Mouse (Mus musculus) heart, embryonic 16.5 days (tissue): ENCODE results near the gene Cers6. TPM values are rescaled to one million over a fixed set of nuclear protein-coding genes. Genes with fewer than 3 reads are reported as not detected.

ENCODE experiments used
- ATAC-seq: fragments of 200-750 bp; cut with Nextera tagmentation; replicated peaks from 2 replicates; pipeline ENCODE4 v1.8.0; 2017; ENCODE audit warnings: moderate number of reproducible peaks; ENCODE audit not compliant: insufficient read depth, low FRiP score; ENCODE audit errors: extremely low read depth
- H3K27ac ChIP-seq: fragments of 300-500 bp; sonication (generic); 2 replicates; pipeline ENCODE4 v1.5.1; 2014; ENCODE audit warnings: mild to moderate bottlenecking, low read length, control low read depth, moderate library complexity
- H3K27me3 ChIP-seq: fragments of 300-500 bp; sonication (generic); 2 replicates; pipeline ENCODE4 v1.6.1; 2014; ENCODE audit warnings: low read length, mixed read lengths; ENCODE audit not compliant: control insufficient read depth, insufficient read depth
- H3K36me3 ChIP-seq: fragments of 300-500 bp; sonication (generic); 2 replicates; pipeline ENCODE4 v1.6.1; 2014; ENCODE audit not compliant: control insufficient read depth, insufficient read depth
- H3K4me1 ChIP-seq: fragments of 300-500 bp; sonication (generic); 2 replicates; pipeline ENCODE4 v1.6.1; 2014; ENCODE audit warnings: low read length, mixed read lengths; ENCODE audit not compliant: control insufficient read depth, insufficient read depth
- H3K4me2 ChIP-seq: fragments of 300-500 bp; sonication (generic); 2 replicates; pipeline ENCODE4 v1.6.1; 2014; ENCODE audit warnings: low read depth, mild to moderate bottlenecking, control low read depth, low read length
- H3K4me3 ChIP-seq: fragments of 300-500 bp; sonication (generic); 2 replicates; pipeline ENCODE4 v1.5.1; 2014; ENCODE audit warnings: mild to moderate bottlenecking, control low read depth, low read length
- H3K9ac ChIP-seq: fragments of 300-500 bp; sonication (generic); 2 replicates; pipeline ENCODE4 v1.6.1; 2014; ENCODE audit warnings: low read length, control low read depth
- H3K9me3 ChIP-seq: fragments of 300-500 bp; sonication (generic); replicated peaks from 2 replicates; pipeline ENCODE4 v1.6.1; 2016; ENCODE audit warnings: low read length; ENCODE audit not compliant: control insufficient read depth
- WGBS: fragments of 180-500 bp; shearing (Covaris S2); extraction: QIAGEN DNeasy Blood & Tissue Kit; methylation state at CpG from one replicate; pipeline ENCODE4 v1.1.7; 2014; 5-methylcytosine and 5-hydroxymethylcytosine counted together
- polyA plus RNA-seq: library from polyadenylated mRNA; unstranded; fragments of >200 nt; fragmentation: Nextera tagmentation; extraction: Ambion mirVana; gene quantifications from 2 replicates; pipeline ENCODE4 v1.2.1, GENCODE M21; 2015

Cers6 gene
- polyA plus RNA-seq, 1 experiment from 2014 or later, result 22.3 TPM

GRCm38 (mm10) chr2:68860391-68860790 lies 850 bp upstream of the Cers6 start:
- H3K9ac ChIP-seq, result no peak overlapping the region
- ATAC-seq, result no peak
- no peak overlapping the region; the same call in 1 of the 2 replicates for H3K4me3 ChIP-seq
- H3K4me2 ChIP-seq, result peak overlapping the region; percentile 84; the same call in 1 of the 2 replicates
- no peaks in the 10 kb centered on the region for H3K36me3 ChIP-seq
- no peaks in the 10 kb centered on the region for H3K9me3 ChIP-seq
- 66% methylated on average over 2 of the region's 2 CpGs for WGBS
- no peak overlapping the region for H3K27ac ChIP-seq
- no peaks in the 10 kb centered on the region for H3K27me3 ChIP-seq
- H3K4me1 ChIP-seq, result peaks cover 16% of the 10 kb centered on the region

- Histone ChIP-seq H3K27ac (peak overlapping the region; percentile 65), H3K9me3 (no peaks in the 10 kb centered on the region), H3K36me3 (no peaks in the 10 kb centered on the region), H3K4me1 (peaks cover 16% of the 10 kb centered on the region), H3K4me2 (peak overlapping the region; percentile 84), H3K9ac (peak overlapping the region; percentile 88), H3K27me3 (no peaks in the 10 kb centered on the region), H3K4me3 (peak overlapping the region; percentile 74)
- under 1% methylated on average over 64 of the region's 64 CpGs for WGBS
- ATAC-seq, result peak; percentile 60
These were observed 651 bp downstream of the Cers6 start for GRCm38 (mm10) chr2:68861721-68862463.

GRCm38 (mm10) chr2:68862464-68863266 lies 1.4 kb downstream of the Cers6 start:
- Histone ChIP-seq H3K4me3 (peak overlapping the region; percentile 74), H3K9ac (peak overlapping the region; percentile 88), H3K9me3 (no peaks in the 10 kb centered on the region), H3K4me1 (peaks cover 16% of the 10 kb centered on the region), H3K36me3 (no peaks in the 10 kb centered on the region), H3K27me3 (no peaks in the 10 kb centered on the region), H3K27ac (peak overlapping the region; percentile 65), H3K4me2 (peak overlapping the region; percentile 84)
- ATAC-seq, result no peak
- 7% methylated on average over 15 of the region's 15 CpGs for WGBS

GRCm38 (mm10) chr2:68863561-68863960 lies 2.3 kb downstream of the Cers6 start:
- no peak for ATAC-seq
- no peak overlapping the region for H3K27ac ChIP-seq
- H3K4me3 ChIP-seq, result peak overlapping the region; percentile 74
- H3K4me2 ChIP-seq, result peak overlapping the region; percentile 84
- H3K9me3 ChIP-seq, result no peaks in the 10 kb centered on the region
- 36% methylated on average over 6 of the region's 6 CpGs for WGBS
- H3K36me3 ChIP-seq, result no peaks in the 10 kb centered on the region
- peaks cover 16% of the 10 kb centered on the region for H3K4me1 ChIP-seq
- no peak overlapping the region for H3K9ac ChIP-seq
- H3K27me3 ChIP-seq, result no peaks in the 10 kb centered on the region

DNA sequence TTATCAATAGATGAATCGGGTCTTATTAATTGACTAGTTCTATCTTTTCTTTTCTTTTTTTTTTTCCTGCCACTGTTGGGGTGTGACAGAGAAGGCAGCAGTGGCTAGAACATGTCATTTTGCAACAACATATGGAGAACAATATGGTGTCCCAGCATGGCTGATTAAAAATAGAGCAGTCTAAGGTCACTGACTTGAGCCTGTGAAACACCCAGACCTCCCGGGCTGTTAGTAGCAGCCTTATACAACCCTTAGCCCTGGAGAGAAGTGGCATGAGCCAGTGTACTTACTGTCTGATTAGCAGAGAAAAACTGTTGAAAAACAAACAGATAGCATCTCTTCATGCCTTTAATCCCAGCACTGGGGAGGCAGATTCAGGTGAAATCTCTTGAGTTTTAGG lies 3.1 kb downstream of the Cers6 start:
- ATAC-seq, result no peak
- Histone ChIP-seq H3K4me1 (peaks cover 16% of the 10 kb centered on the region), H3K27me3 (no peaks in the 10 kb centered on the region), H3K4me3 (no peak overlapping the region), H3K4me2 (no peak overlapping the region), H3K36me3 (no peaks in the 10 kb centered on the region), H3K9ac (no peak overlapping the region), H3K27ac (no peak overlapping the region), H3K9me3 (no peaks in the 10 kb centered on the region)
- WGBS, result 69% methylated on average over 2 of the region's 2 CpGs

GRCm38 (mm10) chr2:68867148-68867547 lies 5.9 kb downstream of the Cers6 start:
- Histone ChIP-seq H3K4me2 (no peak overlapping the region), H3K27ac (no peak overlapping the region), H3K4me1 (peaks cover 30% of the 10 kb centered on the region), H3K4me3 (no peak overlapping the region), H3K9ac (no peak overlapping the region), H3K36me3 (no peaks in the 10 kb centered on the region), H3K27me3 (no peaks in the 10 kb centered on the region), H3K9me3 (no peaks in the 10 kb centered on the region)
- no peak for ATAC-seq
- 71% methylated on average over 4 of the region's 4 CpGs for WGBS

GRCm38 (mm10) chr2:68870999-68871780 lies 9.9 kb downstream of the Cers6 start:
- no peak overlapping the region for H3K4me2 ChIP-seq
- no peaks in the 10 kb centered on the region for H3K27me3 ChIP-seq
- no peaks in the 10 kb centered on the region for H3K9me3 ChIP-seq
- no peak overlapping the region for H3K4me3 ChIP-seq
- H3K9ac ChIP-seq, result no peak overlapping the region
- no peak overlapping the region for H3K27ac ChIP-seq
- 81% methylated on average over 17 of the region's 17 CpGs for WGBS
- ATAC-seq, result no peak
- H3K4me1 ChIP-seq, result peaks cover 36% of the 10 kb centered on the region
- no peaks in the 10 kb centered on the region for H3K36me3 ChIP-seq

DNA sequence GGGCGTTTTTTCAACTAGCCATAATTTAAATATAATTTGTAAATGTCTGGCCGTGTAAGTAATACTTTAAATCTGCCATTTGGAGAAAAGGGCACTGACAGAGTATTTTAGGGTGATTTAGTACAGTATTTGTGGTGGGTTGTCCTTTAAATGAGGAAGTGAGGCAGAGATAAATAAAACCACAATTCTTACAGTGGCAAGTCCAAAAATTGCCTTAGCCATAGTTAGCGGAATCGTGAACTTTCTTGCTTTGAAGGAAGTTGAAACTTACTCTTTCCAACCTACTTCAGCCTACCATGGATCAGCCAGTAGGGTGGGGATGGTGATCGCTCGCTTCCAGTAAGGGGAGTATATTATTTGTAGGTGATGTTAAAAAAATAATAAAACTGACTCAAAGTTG lies 11.8 kb downstream of the Cers6 start:
- Histone ChIP-seq H3K27me3 (no peaks in the 10 kb centered on the region), H3K4me3 (no peak overlapping the region), H3K4me1 (peaks cover 36% of the 10 kb centered on the region), H3K27ac (no peak overlapping the region), H3K36me3 (no peaks in the 10 kb centered on the region), H3K9me3 (no peaks in the 10 kb centered on the region), H3K9ac (no peak overlapping the region), H3K4me2 (no peak overlapping the region)
- WGBS, result 76% methylated on average over 6 of the region's 6 CpGs
- no peak for ATAC-seq
